Mouse (Mus musculus) embryonic facial prominence, embryonic 12.5 days (tissue): Measurements from ENCODE around the gene Gm20708. TPM values are rescaled to one million over a fixed set of nuclear protein-coding genes. Genes with fewer than 3 reads are reported as not detected.
"Not testable (repeated sequence)": the region's sequence is repeated elsewhere in the genome, so short reads cannot be mapped to it uniquely, and the experiment has no call there.

ENCODE experiments used
- ATAC-seq: fragments of 200-750 bp; cut with Nextera tagmentation; 2 replicates; pipeline ENCODE4 v1.8.0; 2017; ENCODE audit not compliant: insufficient number of reproducible peaks, insufficient read depth, low FRiP score, low TSS enrichment
- H3K27ac ChIP-seq: fragments of 300-500 bp; sonication (generic); 2 replicates; pipeline ENCODE4 v1.5.1; 2016; ENCODE audit warnings: mild to moderate bottlenecking
- H3K27me3 ChIP-seq: fragments of 300-500 bp; sonication (generic); 2 replicates; pipeline ENCODE4 v1.6.1; 2016; ENCODE audit warnings: mild to moderate bottlenecking, moderate library complexity
- H3K36me3 ChIP-seq: fragments of 300-500 bp; sonication (generic); 2 replicates; pipeline ENCODE4 v1.6.1; 2016; ENCODE audit warnings: mild to moderate bottlenecking
- H3K4me1 ChIP-seq: fragments of 300-500 bp; sonication (generic); 2 replicates; pipeline ENCODE4 v1.6.1; 2016
- H3K4me2 ChIP-seq: fragments of 300-500 bp; sonication (generic); replicated peaks from 2 replicates; pipeline ENCODE4 v1.6.1; 2016; ENCODE audit warnings: mild to moderate bottlenecking, moderate library complexity
- H3K4me3 ChIP-seq: fragments of 300-500 bp; sonication (generic); 2 replicates; pipeline ENCODE4 v1.5.1; 2016; ENCODE audit warnings: mild to moderate bottlenecking
- H3K9ac ChIP-seq: fragments of 300-500 bp; sonication (generic); 2 replicates; pipeline ENCODE4 v1.6.1; 2016; ENCODE audit warnings: mild to moderate bottlenecking, moderate library complexity
- H3K9me3 ChIP-seq: fragments of 300-500 bp; sonication (generic); 2 replicates; pipeline ENCODE4 v1.6.1; 2016; ENCODE audit warnings: mild to moderate bottlenecking, moderate library complexity
- WGBS: fragments of 180-500 bp; shearing (Covaris S2); methylation state at CpG from one replicate; pipeline ENCODE4 v1.1.7; 2016; 5-methylcytosine and 5-hydroxymethylcytosine counted together
- polyA plus RNA-seq: library from polyadenylated mRNA; unstranded; fragments of >200 nt; fragmentation: Nextera tagmentation; extraction: Ambion mirVana; gene quantifications from 2 replicates; pipeline ENCODE4 v1.2.1, GENCODE M21; 2016

Gene Gm20708
- polyA plus RNA-seq, 1 experiment from 2014 or later, result 0.54 TPM

GRCm38 (mm10) chr11:117815850-117816249 is 6.4 kb downstream of the Gm20708 start:
- 82% methylated on average over 9 of the region's 9 CpGs for WGBS
- not testable (repeated sequence) for H3K9ac ChIP-seq, H3K27me3 ChIP-seq

GRCm38 (mm10) chr11:117816389-117816996 is 7.0 kb downstream of the Gm20708 start:
- Histone ChIP-seq H3K36me3 (peaks cover 88% of the 10 kb centered on the region), H3K27ac (no peak overlapping the region), H3K4me2 (no peak overlapping the region), H3K9ac (no peak overlapping the region), H3K4me3 (no peak overlapping the region), H3K27me3 (no peaks in the 10 kb centered on the region), H3K9me3 (no peaks in the 10 kb centered on the region), H3K4me1 (no peaks in the 10 kb centered on the region)
- WGBS, result 87% methylated on average over 11 of the region's 13 CpGs
- ATAC-seq, result no peak

More at GRCm38 (mm10) chr11:117815850-117816249, 6.4 kb downstream of the Gm20708 start:
- H3K27ac ChIP-seq, ATAC-seq, H3K4me2 ChIP-seq, H3K4me1 ChIP-seq, H3K9me3 ChIP-seq, H3K4me3 ChIP-seq: not testable (repeated sequence)
- H3K36me3 ChIP-seq, result peaks cover 82% of the 10 kb centered on the region

DNA sequence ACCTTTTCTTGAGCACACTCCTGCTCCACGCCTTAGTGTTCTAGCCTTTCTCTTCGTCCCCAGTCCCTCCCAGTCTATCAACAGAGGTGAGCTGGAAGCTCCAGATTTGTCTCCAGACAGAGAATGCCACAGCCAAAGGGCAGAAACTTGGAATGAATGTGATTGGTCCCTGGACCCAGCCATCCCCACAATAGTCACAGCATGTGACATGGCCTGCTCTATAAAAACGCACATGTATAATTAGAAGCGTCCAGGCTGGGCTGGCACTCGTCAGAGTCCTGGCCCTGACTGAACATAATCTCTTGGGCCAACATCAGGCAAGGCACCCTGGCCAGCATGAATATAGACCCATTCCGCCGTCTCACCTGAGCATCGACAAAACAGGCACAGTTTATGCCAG is 9.6 kb downstream of the Gm20708 start:
- no peak overlapping the region for H3K27ac ChIP-seq
- ATAC-seq, result no peak
- H3K4me1 ChIP-seq, result peaks cover 9% of the 10 kb centered on the region
- no peaks in the 10 kb centered on the region for H3K27me3 ChIP-seq
- 75% methylated on average over 8 of the region's 8 CpGs for WGBS
- H3K9ac ChIP-seq, result no peak overlapping the region
- no peak overlapping the region for H3K4me3 ChIP-seq
- peaks cover 80% of the 10 kb centered on the region for H3K36me3 ChIP-seq
- H3K4me2 ChIP-seq, result no peak overlapping the region
- H3K9me3 ChIP-seq, result no peaks in the 10 kb centered on the region

DNA sequence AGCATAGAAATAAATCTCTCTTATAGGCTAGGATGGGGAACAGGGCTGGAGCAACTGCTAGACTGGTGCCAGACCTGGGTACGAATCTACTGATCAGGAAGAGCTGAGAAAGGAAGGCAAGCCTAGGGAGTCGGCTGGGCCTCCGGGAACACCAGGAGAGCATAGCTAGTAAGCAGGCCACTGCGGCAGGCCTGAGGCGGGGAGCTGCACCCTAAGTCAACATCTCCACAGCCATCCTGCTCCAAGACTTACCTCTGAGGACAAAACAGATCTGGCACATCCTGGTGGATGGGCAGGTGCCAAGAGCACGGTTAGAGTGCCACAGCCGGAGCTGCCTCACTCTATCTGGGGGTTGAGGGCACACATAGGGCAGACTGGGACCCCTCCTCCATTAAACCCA is 10.7 kb downstream of the Gm20708 start:
- no peak overlapping the region for H3K9ac ChIP-seq
- ATAC-seq, result no peak
- no peak overlapping the region for H3K27ac ChIP-seq
- H3K27me3 ChIP-seq, result no peaks in the 10 kb centered on the region
- H3K4me1 ChIP-seq, result peaks cover 14% of the 10 kb centered on the region
- no peaks in the 10 kb centered on the region for H3K9me3 ChIP-seq
- no peak overlapping the region for H3K4me2 ChIP-seq
- WGBS, result 92% methylated on average over 7 of the region's 7 CpGs
- H3K4me3 ChIP-seq, result no peak overlapping the region
- peaks cover 70% of the 10 kb centered on the region for H3K36me3 ChIP-seq

DNA sequence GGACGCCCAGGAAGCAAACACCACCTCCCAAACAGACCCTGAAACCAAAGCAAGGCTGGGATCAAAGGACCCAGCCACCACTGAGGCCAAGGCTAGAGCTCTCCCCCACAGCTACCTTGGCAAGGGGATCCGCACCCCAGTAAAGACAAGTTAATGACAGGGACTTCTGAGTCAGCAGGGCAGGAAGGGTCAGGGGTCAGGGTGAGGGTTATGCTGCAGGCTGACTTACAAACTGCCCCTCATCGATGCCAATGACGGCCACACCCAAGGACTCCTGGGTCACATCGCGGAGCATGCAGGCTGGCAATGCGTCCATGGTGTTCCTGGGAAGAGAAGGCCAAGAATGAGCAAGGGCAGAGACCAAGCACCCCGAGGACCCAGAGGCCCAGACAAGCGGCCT is 12.4 kb downstream of the Gm20708 start:
- H3K9ac ChIP-seq, result no peak overlapping the region
- no peaks in the 10 kb centered on the region for H3K9me3 ChIP-seq
- no peak overlapping the region for H3K27ac ChIP-seq
- peaks cover 21% of the 10 kb centered on the region for H3K4me1 ChIP-seq
- 80% methylated on average over 9 of the region's 9 CpGs for WGBS
- H3K4me2 ChIP-seq, result no peak overlapping the region
- H3K4me3 ChIP-seq, result no peak overlapping the region
- ATAC-seq, result no peak
- H3K27me3 ChIP-seq, result no peaks in the 10 kb centered on the region
- peaks cover 54% of the 10 kb centered on the region for H3K36me3 ChIP-seq

DNA sequence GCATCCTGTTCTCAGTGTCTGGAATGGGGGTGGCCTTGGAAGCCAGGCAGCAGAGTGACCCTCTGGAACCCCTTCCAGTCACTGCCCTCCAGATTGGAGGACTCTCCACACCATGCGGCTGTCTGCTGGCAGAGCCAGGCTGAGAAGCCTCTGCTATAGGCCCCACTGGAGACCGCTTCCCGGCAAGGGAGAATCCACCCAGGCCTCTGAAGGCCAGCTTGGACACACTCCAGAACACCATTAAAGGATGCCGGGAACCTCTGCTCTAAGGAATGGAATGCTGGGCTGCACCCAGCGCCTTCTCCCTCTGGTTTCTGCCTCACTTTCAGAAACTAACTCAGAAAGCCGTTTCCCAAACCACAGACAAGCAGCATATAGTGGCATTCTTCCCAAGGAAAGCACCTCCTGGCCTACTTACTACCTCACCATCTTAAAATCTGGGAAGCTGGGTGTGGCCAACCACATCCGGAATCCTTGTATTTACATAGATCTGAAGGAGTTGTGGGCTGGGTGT is 13.3 kb downstream of the Gm20708 start:
- no peak for ATAC-seq
- H3K9ac ChIP-seq, result no peak overlapping the region
- H3K4me3 ChIP-seq, result no peak overlapping the region
- H3K4me2 ChIP-seq, result no peak overlapping the region
- peaks cover 28% of the 10 kb centered on the region for H3K4me1 ChIP-seq
- H3K27me3 ChIP-seq, result no peaks in the 10 kb centered on the region
- 84% methylated on average over 7 of the region's 7 CpGs for WGBS
- peaks cover 47% of the 10 kb centered on the region for H3K36me3 ChIP-seq
- no peaks in the 10 kb centered on the region for H3K9me3 ChIP-seq
- H3K27ac ChIP-seq, result no peak overlapping the region

- no peak overlapping the region for H3K4me2 ChIP-seq
- no peak overlapping the region for H3K9ac ChIP-seq
- no peaks in the 10 kb centered on the region for H3K9me3 ChIP-seq
- WGBS, result 87% methylated on average over 6 of the region's 6 CpGs
- H3K27ac ChIP-seq, result no peak overlapping the region
- H3K36me3 ChIP-seq, result peaks cover 41% of the 10 kb centered on the region
- H3K4me3 ChIP-seq, result no peak overlapping the region
- ATAC-seq, result no peak
- peaks cover 35% of the 10 kb centered on the region for H3K4me1 ChIP-seq
- H3K27me3 ChIP-seq, result no peaks in the 10 kb centered on the region
Measured at GRCm38 (mm10) chr11:117823411-117823810, 13.9 kb downstream of the Gm20708 start.

- 25% methylated on average over 23 of the region's 23 CpGs for WGBS
- peak overlapping the region; percentile 78 for H3K4me2 ChIP-seq
- no peaks in the 10 kb centered on the region for H3K27me3 ChIP-seq
- peak; percentile 44 for ATAC-seq
- no peaks in the 10 kb centered on the region for H3K9me3 ChIP-seq
- H3K4me3 ChIP-seq, result peak overlapping the region; percentile 56
- 0 out of 2 replicates have a peak overlapping the region, but pooled peaks have one; percentile 92 for H3K27ac ChIP-seq
- peaks cover 32% of the 10 kb centered on the region for H3K36me3 ChIP-seq
- peaks cover 41% of the 10 kb centered on the region for H3K4me1 ChIP-seq
- H3K9ac ChIP-seq, result peak overlapping the region; percentile 63
Measured at GRCm38 (mm10) chr11:117824060-117824969, 14.8 kb downstream of the Gm20708 start.

GRCm38 (mm10) chr11:117825333-117826101 is 16.0 kb downstream of the Gm20708 start, which contains the start of the genes Afmid and Tk1:
TSS of gene Afmid (plus strand) at chr11:117825924.
TSS of gene Tk1 (minus strand) at chr11:117826092.
- peak within 1 kb of the TSS; percentile 56 for H3K4me3 ChIP-seq
- H3K4me1 ChIP-seq, result peaks cover 41% of the 10 kb centered on the region
- WGBS, result under 1% methylated on average over 34 of the region's 34 CpGs

GRCm38 (mm10) chr11:117826164-117826563 is 16.7 kb downstream of the Gm20708 start:
- Histone ChIP-seq H3K4me2 (peak overlapping the region; percentile 78), H3K4me3 (peak overlapping the region; percentile 56), H3K9ac (peak overlapping the region; percentile 63), H3K9me3 (no peaks in the 10 kb centered on the region), H3K36me3 (peaks cover 13% of the 10 kb centered on the region), H3K27me3 (no peaks in the 10 kb centered on the region), H3K4me1 (peaks cover 41% of the 10 kb centered on the region), H3K27ac (peak overlapping the region; percentile 92)
- peak; percentile 8; the same call in 1 of the 2 replicates for ATAC-seq
- 4% methylated on average over 5 of the region's 5 CpGs for WGBS

More at GRCm38 (mm10) chr11:117825333-117826101, 16.0 kb downstream of the Gm20708 start, which contains the start of the genes Afmid and Tk1:
- Histone ChIP-seq H3K27ac (peak within 1 kb of the TSS; percentile 92), H3K36me3 (peaks cover 20% of the 10 kb centered on the region), H3K9ac (peak within 1 kb of the TSS; percentile 63), H3K9me3 (no peaks in the 10 kb centered on the region), H3K27me3 (no peaks in the 10 kb centered on the region), H3K4me2 (peak within 1 kb of the TSS; percentile 78)
- peak; percentile 73; the same call in 1 of the 2 replicates for ATAC-seq

DNA sequence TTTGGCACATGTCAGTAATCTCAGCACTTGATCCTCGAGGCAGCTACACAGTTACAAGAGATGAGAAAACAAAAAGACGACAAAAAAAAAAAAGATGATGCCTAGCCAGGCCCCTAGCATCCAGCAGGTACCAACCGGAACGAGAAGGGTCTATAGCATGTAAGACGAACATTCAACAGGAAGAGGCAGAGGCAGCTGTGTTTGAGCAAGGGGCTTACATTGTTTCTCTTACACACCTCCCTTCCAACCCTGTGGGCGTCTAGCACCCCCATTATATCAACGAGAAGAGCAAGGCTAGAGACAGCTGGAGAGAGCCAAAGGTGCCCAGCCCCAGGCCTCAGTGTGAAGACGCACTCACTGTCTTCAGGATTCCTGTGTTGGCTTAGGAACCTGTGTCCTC is 17.4 kb downstream of the Gm20708 start:
- H3K9me3 ChIP-seq, result no peaks in the 10 kb centered on the region
- peak overlapping the region; percentile 78 for H3K4me2 ChIP-seq
- 0 out of 2 replicates have a peak overlapping the region, but pooled peaks have one; percentile 63 for H3K9ac ChIP-seq
- no peak for ATAC-seq
- H3K27ac ChIP-seq, result peak overlapping the region; percentile 92; the same call in 1 of the 2 replicates
- H3K36me3 ChIP-seq, result peaks cover 6% of the 10 kb centered on the region
- 66% methylated on average over 8 of the region's 8 CpGs for WGBS
- H3K27me3 ChIP-seq, result no peaks in the 10 kb centered on the region
- peaks cover 41% of the 10 kb centered on the region for H3K4me1 ChIP-seq
- peak overlapping the region; percentile 56; the same call in 1 of the 2 replicates for H3K4me3 ChIP-seq
